Mouse (Mus musculus): ENCODE measurements around the gene Bicd2.

DNA sequence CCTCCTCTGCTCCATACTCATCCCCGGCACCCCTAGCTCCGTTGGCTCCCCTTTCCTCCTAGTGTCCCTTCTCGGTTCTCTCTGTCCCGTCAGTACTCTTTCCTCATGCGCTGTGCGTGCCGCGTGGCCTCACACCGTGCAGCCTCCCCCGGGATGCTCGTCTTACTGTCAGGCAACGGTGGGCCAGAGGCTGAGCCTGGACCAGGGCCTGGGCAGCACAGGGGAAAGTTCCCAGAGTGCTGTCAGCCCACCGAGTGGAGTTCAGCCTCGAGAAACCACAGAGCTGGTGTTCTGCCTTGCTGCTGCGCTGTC is 80.2 kb downstream of the Bicd2 start:
- TF ChIP-seq POLR2A (IDR thresholded peaks at IDR 0.05; ENCODE audit: control insufficient read depth, extremely low read depth, insufficient read depth, low read length, poor library complexity) (no peak), CTCF (IDR thresholded peaks at IDR 0.05; ENCODE audit: borderline replicate concordance, control insufficient read depth, extremely low read depth, insufficient read depth, low read length, poor library complexity) (no peak)
